Mouse (Mus musculus): ENCODE data around the gene Slit3.

Slit3 gene

DNA sequence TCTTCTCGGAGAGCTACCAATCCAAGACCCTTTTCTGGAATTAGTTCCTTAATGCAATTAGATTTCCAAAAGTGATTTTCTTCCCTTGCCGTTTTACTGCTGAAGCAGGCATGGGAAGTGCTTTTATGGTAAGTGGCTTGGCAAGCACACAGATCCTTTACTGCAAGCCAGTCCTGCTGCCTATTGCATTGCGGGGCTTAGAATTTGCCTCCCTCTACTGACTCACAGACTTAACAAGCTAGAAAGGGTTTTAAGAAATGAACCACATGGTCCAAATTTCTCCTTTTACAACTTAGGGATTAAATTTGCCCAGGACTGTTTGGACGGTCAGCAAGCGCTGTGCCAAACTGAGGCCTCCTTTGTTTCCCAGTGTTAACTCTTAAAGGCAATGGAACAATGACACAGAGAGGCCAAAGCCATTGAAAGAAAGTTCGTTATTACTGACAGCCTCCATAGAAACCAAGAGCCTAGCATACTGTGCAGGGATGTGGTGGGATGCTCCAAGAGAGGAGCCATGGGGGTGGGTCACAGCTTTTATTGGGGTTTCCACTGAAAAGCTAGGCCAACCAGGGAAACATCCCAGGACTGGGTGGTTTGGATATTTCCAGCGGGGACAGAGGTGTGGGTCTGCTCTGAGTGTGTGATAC, 406.9 kb downstream of the Slit3 start:
- no peak for DNase-seq (ENCODE audit: low spot score)

DNA sequence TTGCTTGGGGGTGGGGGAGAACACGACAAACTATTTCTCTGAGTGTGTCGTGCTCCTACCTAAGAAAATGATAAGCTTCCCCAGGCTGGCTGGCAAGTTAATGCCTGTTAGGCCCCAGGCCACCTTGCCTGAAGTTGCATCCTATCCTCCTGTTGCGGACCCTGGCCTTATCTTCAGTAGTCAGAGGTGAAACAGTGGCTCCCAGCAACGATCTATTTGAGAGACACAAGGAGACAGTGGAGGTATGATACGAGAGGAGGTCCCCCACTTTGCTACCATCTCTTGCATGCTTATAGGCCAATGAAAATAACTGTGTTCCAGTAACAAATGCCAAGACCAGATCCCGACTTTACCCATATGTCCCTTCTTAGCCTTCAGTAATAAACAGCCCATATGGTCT, 414.0 kb downstream of the Slit3 start:
- no peak for DNase-seq (ENCODE audit: low spot score)

DNA sequence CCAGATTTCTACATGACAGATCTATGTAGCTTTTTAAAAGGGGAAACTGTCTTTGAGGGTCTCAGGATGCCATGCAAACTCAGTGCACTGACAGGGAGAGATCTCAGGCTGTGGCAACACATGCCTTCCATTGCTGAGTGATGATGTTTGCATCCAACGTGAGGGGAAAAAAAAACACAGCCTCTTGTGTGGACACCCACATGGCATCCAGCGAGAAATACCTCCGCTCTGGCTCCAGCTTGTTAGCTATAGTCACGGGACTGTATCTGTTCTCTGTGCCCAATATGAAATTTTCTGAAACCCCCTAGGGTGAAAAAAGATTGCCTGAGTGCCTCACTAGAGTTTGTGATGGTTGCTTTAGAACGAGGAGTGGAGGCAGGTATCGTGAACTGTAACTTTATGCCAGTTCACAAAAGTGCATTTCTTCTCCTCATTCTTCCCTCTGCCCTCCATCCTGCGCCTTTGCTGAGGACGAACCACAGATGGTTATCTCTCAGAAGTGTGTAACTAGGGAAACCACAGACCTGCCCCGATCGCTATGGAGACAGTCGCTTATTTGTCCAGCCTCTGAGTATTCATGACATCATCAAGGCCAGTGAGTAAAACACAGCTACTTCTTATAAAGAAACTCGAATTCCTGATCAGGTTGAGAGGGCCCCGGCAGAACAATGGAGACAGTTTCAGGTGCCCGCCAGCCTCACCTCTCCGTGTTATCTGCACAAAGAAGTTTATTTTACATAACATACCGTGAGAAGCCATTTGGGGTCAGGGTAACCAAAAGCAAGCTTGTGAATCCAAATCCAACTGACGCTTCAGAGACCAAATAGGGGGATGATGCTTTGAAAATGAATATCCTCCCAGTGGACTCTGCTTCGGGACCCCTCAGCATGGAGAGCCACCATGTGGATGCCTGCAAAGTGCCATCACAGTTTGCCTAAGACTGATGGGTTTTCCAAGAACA, 416.4 kb downstream of the Slit3 start:
- no peak for DNase-seq (ENCODE audit: low spot score)

DNA sequence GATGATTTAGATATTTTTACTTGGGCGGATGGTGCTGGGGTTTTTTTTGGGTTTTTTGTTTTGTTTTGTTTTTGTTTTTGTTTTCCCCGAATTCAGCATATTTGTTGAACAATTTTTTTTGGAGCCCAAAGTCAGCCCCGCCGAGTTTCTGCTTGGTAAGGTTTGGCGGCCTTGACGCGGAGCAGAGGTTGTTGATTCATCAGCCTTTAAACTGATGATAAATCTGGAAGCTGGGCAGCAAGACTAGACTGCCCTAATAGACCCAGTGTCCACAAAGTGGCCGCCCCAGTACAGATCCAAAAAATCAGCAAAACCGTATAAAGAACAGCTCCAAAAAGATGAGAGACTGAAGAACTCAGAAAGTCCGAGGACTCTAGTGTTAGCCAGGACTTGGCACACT, 421.7 kb downstream of the Slit3 start:
- no peak for DNase-seq (ENCODE audit: low spot score)

DNA sequence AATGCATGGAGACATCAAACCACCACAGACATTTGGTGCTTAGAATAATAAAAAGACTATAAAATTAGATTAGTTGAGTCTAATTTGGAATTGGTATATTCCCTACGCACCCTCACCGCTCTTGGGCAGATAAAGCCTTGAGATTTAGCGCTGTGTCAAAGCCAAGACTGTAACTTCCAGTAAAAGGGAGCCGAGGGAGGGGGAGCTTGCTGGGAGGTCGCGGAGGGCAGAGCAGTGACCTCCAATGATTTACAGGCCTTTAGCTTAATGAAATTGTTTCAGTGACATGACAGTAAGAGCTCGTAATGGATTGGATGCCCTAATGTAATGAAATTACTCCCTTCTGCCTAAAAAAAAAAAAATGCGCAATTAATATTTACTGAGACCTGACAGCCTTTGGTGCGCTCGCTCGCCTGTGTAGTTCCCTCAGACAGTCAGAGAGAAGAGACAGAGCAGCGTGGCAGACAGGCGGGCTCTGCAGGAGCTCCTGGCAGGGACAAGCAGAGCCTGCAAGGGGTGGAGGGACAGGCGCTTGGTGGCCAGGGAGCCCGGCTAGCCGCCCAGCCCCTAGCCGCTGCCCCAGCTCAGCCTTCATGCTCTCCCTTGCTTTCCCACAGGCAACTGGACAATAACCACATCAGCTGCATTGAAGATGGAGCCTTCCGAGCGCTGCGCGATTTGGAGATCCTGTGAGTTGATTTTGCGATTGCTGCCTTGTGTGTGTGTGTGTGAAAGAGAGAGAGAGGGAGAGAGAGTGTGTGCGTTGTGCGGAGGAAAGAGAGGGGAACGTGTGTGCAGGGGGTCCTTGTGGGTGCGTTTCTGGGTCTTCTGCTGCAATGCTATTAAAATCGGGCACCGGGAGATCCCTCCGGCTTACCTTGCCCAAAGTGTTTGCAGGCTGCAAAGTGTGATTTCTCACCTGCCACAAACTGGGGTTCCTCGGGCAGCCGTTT, 423.4 kb downstream of the Slit3 start:
- no peak for DNase-seq (ENCODE audit: low spot score)

DNA sequence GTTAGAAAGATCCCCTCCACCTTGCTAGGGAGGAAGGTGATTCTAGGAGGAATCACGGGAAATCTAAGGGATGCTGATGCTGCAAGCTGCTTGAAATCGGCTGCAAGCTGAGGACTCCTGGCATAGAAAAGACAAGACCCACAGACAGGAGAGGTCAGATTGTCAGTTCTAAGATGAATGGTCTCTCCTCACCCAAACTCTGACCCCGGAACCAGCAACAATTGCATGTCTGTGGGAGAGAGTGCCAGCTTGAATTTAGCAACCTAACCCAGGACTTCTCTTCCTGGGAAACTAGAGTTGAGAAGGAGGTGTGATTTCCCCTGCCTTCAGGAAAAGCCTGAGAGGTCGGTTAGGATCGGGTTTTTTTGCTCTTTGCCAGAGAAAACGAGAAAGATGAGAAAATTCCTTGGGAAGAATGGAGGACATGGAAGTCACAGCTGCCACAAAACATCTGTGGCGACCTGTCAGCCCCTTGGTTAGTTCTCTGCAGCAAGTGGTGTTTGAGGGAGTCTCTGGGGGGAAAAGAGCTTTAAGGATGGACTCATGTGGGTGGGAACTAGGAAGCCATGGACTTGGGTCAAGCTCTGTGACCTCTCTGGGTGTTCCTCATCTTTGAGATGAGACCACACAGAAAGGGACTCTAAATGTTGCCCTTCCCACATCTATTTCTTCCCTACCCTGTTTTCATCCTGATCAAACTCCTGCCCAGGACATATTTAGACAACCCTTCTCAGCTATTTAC, 425.2 kb downstream of the Slit3 start:
- no peak for DNase-seq (ENCODE audit: low spot score)

DNA sequence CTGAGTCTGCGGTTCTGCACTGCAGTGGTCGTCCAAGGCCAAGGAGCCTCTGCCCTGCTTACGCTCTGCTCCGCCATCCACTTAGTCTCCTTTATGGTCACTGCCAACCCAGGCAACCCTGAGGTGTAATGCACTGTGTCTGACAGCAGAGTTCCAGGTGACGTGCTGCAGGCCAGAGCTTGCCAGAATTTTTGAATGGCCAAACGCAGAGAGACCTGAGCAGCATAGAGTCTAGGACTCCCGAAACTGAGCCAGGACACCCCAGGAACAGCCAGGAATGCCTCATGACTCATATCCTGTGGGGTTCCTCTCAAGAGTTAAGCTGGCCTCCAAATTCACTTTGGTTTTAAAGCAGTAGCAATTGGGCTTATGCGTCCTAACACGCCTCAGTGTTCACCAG, 429.0 kb downstream of the Slit3 start:
- no peak for DNase-seq (ENCODE audit: low spot score)

DNA sequence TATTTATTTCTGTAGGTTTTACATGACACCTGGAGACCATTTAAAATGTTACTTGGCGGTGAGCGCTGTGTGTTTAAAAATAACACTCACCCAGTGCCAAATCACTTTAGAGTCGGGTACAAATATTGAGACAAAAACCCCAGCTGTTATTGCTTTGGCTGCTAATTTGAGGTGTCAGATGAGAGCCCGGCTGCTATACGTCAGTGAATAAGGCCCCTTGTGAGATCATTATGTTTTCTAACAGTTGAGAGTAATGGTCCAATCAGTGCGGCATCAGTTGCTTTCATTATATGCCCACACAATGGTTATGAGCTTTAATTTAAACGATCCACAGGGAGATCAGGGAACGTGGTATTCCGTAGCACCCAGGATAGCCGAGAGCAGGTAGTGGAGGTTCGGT, 435.2 kb downstream of the Slit3 start:
- DNase-seq (ENCODE audit: low spot score) = no peak

DNA sequence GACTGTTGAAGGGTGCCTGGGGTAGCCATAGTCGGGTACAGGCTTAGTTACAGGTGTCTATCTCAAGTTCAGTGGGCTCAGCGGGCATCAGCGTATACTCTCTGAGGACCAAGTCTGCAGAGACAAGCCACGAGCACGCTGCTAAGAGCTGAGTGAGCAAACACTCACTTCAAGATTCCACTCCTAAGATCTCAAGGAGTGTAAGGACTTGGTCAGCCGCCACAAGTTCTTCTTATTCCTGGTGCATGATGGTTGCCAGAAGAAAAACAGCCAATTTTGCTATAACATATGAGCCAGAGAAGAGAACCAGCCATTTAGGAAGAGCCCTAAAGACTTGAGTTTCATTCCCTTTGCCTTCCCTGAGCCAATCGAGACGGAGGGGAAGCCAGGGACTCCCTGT, 436.5 kb downstream of the Slit3 start:
- DNase-seq (ENCODE audit: low spot score) = peak; percentile 36

DNA sequence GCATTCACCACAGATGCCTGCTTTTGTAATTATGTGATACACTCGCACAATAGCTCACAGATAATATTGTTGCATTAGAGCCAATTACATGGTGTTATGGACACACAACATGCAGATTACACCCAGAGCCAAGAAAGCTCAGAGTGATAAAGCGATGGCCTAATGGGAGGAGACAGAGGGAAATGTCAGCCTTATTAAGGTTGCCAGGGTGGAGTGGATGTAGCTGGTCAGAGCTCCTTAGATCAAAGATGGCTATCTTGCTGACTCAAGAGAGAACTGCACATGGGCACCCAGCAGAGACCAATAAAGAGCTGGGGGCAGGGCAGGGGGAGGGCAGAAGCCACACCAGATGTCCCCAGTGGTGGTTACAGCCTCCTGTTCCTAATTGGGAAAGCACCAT, 437.3 kb downstream of the Slit3 start:
- DNase-seq (ENCODE audit: low spot score) = no peak

DNA sequence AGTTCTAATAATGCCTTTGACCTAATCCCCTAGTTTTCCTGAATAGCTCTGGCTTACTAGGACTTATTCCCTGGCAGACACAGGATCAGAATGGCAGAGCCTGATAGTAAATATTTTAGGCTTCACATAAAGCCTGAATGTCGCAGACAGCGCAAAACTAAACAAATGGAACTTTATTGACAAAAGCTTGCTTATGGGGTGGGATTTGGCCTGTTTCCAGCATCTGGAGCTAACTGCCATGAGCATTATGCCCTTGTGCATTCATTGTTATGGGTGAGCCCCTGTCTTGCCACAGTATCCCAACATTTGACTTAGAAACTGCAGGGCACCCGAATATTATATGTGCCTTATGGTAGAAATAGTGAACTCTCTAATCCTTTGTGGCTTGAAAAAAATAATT, 438.4 kb downstream of the Slit3 start:
- no peak for DNase-seq (ENCODE audit: low spot score)

DNA sequence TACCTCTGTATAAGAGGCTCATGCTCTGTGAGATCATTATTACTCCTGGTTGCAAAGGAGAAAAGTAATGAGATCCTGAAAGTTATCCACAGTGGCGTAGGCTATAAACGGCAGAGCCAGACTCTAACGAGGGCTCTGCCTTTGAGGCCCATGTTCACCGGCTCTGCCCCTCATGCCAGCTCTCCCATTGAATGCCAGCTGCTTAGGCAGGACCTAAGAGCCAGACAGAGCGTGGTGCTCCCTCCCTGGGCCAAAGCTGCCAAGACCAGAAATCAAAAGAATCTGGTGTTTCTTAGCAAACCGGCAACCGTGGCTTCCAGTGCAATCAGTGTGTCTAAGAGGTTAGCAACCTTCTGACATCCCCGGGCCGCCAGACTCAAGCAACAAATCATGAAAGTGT, 440.7 kb downstream of the Slit3 start:
- no peak for DNase-seq (ENCODE audit: low spot score)

DNA sequence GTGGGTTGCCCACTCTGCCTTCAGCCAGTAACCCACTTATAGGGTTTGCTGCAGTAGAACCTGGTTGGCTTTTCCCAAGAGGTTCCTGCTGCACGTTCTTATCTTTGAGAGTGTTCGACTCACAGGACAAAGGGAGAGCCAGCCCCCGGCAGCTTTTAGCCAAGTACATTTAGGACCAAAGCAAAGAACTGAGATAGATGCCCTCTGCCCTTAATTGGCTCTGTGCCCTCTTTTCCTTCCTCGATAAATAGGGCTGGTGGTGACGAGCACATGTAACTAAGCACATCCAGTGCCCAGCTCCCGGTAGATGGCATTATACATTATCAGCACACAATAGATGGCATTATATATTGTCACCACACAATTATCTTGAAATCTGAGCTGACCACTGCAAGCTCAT, 444.3 kb downstream of the Slit3 start:
- no peak for DNase-seq (ENCODE audit: low spot score)

DNA sequence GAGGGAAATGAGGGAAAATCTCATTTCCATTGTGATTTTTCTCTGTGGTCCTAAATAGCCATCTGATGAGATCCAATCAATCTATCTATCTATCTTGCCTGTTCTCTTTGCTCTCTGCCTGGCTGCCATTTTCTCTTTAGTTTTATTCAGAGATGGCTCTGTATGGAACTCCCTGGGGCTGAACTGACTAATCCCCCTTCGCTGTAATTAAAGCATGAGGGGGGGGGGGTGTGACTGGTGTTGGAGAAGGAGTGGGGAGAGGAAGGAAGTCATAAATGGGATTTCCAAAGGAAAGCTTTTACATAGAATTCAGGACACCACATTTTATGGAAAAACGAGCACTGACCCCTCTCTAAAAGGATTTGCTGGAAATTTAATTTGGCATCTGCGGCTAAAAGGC, 445.7 kb downstream of the Slit3 start:
- DNase-seq (ENCODE audit: low spot score) = no peak

DNA sequence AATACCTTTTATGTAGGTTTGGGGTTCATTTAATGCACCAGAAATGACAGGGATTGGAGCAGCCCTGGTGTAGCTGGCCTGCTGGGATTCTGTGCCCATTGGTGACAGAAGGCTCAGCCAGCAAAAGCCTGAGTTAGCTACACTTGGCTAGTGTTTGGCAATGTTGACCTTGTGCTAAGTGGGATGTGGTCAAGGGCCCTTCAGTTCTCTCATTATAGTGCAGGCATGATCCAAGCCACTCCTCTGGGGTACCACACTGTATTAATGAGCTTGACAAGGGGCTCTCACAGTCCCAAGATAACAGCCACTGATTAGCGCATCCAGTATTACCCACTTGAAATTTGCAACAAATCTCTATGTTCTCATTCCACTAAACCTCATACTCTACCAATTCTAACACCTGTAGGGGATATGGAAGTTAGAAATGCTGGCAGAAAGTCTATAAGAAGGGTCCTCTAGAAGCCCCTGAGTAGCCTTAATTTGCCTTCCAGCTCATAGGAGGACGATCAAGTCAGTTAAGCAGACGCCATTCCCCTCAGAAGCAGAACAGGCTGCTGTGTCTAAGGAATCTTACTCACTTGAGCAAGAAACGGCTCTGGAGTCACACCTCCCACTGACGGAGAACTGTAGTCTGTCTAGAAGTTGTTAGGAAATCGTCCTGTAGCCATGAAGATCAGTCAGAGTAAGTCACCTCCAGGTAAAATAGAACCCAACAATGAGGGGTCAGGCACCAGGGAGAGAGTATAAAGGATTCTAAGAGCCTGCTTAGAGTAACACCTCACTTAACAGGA, 448.3 kb downstream of the Slit3 start:
- DNase-seq (ENCODE audit: low spot score) = peak; percentile 65

DNA sequence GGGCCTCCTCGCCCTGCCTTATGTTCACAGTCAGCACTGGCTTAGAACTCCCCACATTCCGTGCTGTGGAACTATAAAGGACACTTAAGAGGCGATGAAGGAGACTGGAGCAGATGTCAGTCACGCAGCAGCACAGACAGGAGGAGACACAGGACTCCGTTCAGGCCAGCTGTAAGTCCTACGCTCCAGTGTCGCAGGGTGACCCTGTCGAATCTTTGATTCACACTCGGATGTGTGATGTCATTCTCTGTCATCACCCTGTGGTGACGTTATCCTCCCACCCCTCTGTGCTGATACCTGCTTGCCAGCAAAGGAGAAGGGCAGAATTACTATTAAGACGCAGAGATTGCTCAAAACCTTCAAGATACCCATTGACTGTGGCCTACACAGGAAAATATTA, 448.9 kb downstream of the Slit3 start:
- no peak for DNase-seq (ENCODE audit: low spot score)

DNA sequence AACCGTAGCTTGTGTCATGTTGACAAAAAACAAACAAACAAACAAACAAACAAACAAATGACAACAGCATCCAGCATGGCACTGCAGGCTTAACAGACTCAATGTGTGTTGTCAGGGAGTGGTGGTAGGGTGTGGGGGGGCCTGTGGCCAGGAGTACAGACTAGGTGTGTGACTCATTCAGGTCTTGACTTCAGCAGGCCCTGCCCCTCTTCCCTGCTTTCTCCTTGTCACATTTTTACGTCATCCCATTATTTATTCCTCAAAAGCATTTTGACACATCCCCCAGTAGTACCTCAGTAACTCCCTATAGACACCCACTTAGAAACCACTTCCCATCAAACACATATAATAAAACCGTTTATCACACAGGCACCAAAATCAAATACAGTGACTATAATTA, 450.9 kb downstream of the Slit3 start:
- DNase-seq (ENCODE audit: low spot score) = no peak

DNA sequence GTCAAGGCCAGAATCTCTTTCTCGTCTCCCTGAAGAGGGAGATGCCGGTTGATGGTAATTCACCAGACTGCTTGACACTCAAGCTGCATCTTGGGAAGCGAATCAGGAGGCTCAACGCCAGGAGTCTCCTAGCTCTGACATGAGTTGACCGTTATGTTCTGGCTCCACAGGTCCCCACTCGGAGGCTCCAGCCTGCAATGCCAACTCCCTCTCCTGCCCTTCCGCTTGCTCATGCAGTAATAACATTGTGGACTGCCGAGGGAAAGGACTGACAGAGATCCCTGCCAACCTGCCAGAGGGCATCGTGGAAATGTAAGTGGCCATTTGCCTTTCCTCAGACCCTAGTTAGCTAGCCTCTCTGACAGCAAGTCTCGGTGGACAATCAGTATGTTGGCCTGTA, 457.8 kb downstream of the Slit3 start:
- no peak for DNase-seq (ENCODE audit: low spot score)

DNA sequence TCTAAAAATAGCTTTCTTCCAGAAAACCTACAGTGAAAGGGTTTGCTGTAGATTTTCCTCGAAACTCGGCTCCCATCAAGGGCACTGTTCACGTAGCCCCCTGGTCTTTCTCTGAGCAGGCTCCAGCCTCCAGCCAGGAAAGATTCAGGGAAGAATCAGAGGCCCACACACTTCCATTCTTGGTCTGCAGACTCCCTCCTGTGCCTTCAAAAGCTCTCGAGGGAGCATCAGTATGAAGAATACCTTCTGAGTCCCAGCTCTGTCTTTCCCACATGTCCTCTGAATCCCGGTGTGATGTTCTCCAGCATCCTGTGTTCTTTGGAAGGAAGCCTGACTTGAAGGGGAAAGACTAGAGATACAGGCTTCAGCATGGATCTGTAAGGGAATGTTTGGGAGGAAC, 461.6 kb downstream of the Slit3 start:
- no peak for DNase-seq (ENCODE audit: low spot score)

DNA sequence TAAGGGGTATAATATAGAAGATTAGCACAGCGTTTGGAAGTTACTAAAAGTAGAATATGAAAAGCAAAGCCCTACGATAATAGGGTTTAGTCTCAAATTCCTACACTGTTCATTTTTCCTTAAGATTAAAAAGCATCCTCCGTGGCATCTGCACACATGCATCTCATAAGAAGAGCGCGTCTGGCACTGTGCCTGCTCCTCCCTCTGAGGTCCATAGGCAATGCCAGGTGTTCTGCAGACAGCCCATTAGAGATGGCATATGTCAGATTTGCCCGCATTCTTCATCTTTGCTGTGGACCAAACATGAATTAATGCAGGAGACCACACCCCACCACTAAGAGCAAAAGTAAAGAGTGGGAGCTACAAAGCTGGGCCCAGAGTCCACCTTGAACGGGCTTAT, 462.6 kb downstream of the Slit3 start:
- no peak for DNase-seq (ENCODE audit: low spot score)

Data from lung, postnatal 25 days (tissue).